Comparison of ENCODE assay signal across 8 mouse cellular contexts in the genomic region with DNA sequence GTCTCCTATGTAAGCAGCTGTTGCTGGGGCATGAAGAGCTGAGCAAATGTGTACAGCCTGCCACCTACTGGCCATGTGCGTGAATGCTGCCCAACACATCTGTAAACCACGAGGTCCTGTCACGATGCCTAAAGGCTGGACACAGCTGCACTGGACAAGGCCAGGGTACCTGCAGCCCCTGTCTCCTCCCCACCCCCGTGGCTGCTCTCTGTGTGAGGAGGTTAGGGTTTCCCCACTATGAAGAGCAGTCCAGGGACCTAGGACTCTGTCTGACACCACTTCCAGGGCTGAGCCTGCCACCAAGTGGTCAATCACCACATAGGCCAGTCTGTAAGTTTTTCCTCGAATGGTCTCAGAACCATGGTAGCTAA. TPM values are rescaled to one million over a fixed set of nuclear protein-coding genes. Genes with fewer than 3 reads are reported as not detected.
A peak's percentile ranks its signal among the peaks of the same experiment; 100 is the strongest.
DNase-seq lines count a peak whose midpoint lies in the region; ATAC-seq and TF ChIP-seq lines count a peak whose summit lies in the region.

No protein-coding gene starts in this region.

- H3K9me3 ChIP-seq in heart, embryonic 11.5 days (replicated peaks; ENCODE audit: control insufficient read depth, low read length), result no peaks in the 10 kb centered on the region
- no peaks in the 10 kb centered on the region for H3K9me3 ChIP-seq in kidney, embryonic 15.5 days (replicated peaks)
- H3K9me3 ChIP-seq in limb, embryonic 15.5 days, result no peaks in the 10 kb centered on the region

- no peak overlapping the region for H3K27ac ChIP-seq in embryonic fibroblast, embryonic 13.5 days (ENCODE audit: insufficient read depth, low read length)
- no peak overlapping the region for H3K27ac ChIP-seq in heart, embryonic 11.5 days (ENCODE audit: low read depth, low read length)
- no peak overlapping the region for H3K27ac ChIP-seq in kidney, embryonic 15.5 days
- no peak overlapping the region for H3K27ac ChIP-seq in limb, embryonic 15.5 days

- DNase-seq in CD4-positive helper T cell, adult 2 months (ENCODE audit: low read depth, low spot score), result peak; percentile 83
- DNase-seq in brain, adult 2 months (ENCODE audit: low read depth, low spot score), result peak; percentile 91
- peak; percentile 54 to 65 for DNase-seq in spleen, postnatal 36 days (ENCODE audit: low spot score in 2 of 2)

- H3K4me2 ChIP-seq in heart, embryonic 11.5 days, result peak overlapping the region; percentile 63
- H3K4me2 ChIP-seq in kidney, embryonic 15.5 days, result peak overlapping the region; percentile 59
- H3K4me2 ChIP-seq in limb, embryonic 15.5 days, result peak overlapping the region; percentile 48

- no peak overlapping the region for H3K9ac ChIP-seq in heart, embryonic 11.5 days (ENCODE audit: low read depth, low read length)
- no peak overlapping the region; the same call in 1 of the 2 replicates for H3K9ac ChIP-seq in kidney, embryonic 15.5 days
- no peak overlapping the region for H3K9ac ChIP-seq in limb, embryonic 15.5 days

- H3K4me1 ChIP-seq in embryonic fibroblast, embryonic 13.5 days (ENCODE audit: control insufficient read depth, insufficient read depth, low read length), result no peaks in the 10 kb centered on the region
- H3K4me1 ChIP-seq in heart, embryonic 11.5 days (ENCODE audit: control insufficient read depth, insufficient read depth, low read length), result no peaks in the 10 kb centered on the region
- H3K4me1 ChIP-seq in kidney, embryonic 15.5 days, result peaks cover 8% of the 10 kb centered on the region; the same call in 1 of the 2 replicates
- peaks cover 9% of the 10 kb centered on the region for H3K4me1 ChIP-seq in limb, embryonic 15.5 days

- no peak for TF ChIP-seq POLR2A in embryonic fibroblast, embryonic 13.5 days (IDR thresholded peaks at IDR 0.05; ENCODE audit: low read depth, low read length)

- no peaks in the 10 kb centered on the region for H3K27me3 ChIP-seq in heart, embryonic 11.5 days (ENCODE audit: control insufficient read depth, insufficient read depth, low read length)
- no peaks in the 10 kb centered on the region for H3K27me3 ChIP-seq in kidney, embryonic 15.5 days
- H3K27me3 ChIP-seq in limb, embryonic 15.5 days, result no peaks in the 10 kb centered on the region

- no peaks in the 10 kb centered on the region for H3K36me3 ChIP-seq in heart, embryonic 11.5 days (ENCODE audit: control insufficient read depth, insufficient read depth, low read length)
- no peaks in the 10 kb centered on the region for H3K36me3 ChIP-seq in kidney, embryonic 15.5 days
- no peaks in the 10 kb centered on the region for H3K36me3 ChIP-seq in limb, embryonic 15.5 days

- TF ChIP-seq CTCF in embryonic fibroblast, embryonic 13.5 days (IDR thresholded peaks at IDR 0.05; ENCODE audit: borderline replicate concordance, insufficient read depth, low read length), result peak; percentile 98

- peak overlapping the region; percentile 1; the same call in 1 of the 2 replicates for H3K4me3 ChIP-seq in embryonic fibroblast, embryonic 13.5 days (ENCODE audit: insufficient read depth, low read length)
- peak overlapping the region; percentile 33 for H3K4me3 ChIP-seq in heart, embryonic 11.5 days (ENCODE audit: low read depth, low read length)
- H3K4me3 ChIP-seq in kidney, embryonic 15.5 days (replicated peaks), result peak overlapping the region; percentile 35
- H3K4me3 ChIP-seq in limb, embryonic 15.5 days, result peak overlapping the region; percentile 25

- peak; percentile 74 for ATAC-seq in heart, embryonic 11.5 days (replicated peaks; ENCODE audit: insufficient number of reproducible peaks, low FRiP score, low TSS enrichment)
- peak; percentile 94 for ATAC-seq in kidney, embryonic 15.5 days (replicated peaks; ENCODE audit: low FRiP score)
- ATAC-seq in limb, embryonic 15.5 days (ENCODE audit: insufficient number of reproducible peaks, low FRiP score, low TSS enrichment, low read depth), result peak; percentile 72
- peak; percentile 85 for ATAC-seq in monocyte, adult 5-6 weeks (replicated peaks; ENCODE audit: insufficient number of reproducible peaks, low FRiP score, low TSS enrichment, poor library complexity, severe bottlenecking)

- 8% methylated on average over 5 of the region's 5 CpGs for WGBS in heart, embryonic 11.5 days (ENCODE audit: insufficient replicate concordance)
- WGBS in kidney, embryonic 15.5 days, result 3% methylated on average over 5 of the region's 5 CpGs
- WGBS in limb, embryonic 15.5 days, result 5% methylated on average over 5 of the region's 5 CpGs

RNA-seq across cellular contexts. Expression of gene Fbp2, which starts 1.9 kb away (rescaled TPM):
- polyA plus RNA-seq in embryonic fibroblast, embryonic 13.5 days (2011; ENCODE audit: insufficient read length, low read depth, missing spikeins), result not detected in 2 replicates
- polyA plus RNA-seq in heart, embryonic 11.5 days (2014; fragmentation: Nextera tagmentation; extraction: Ambion mirVana), result 0.11 TPM in 1 of 2 replicates, not detected in the other
- polyA plus RNA-seq in kidney, embryonic 15.5 days (2015; fragmentation: Nextera tagmentation; extraction: Ambion mirVana), result 14.2 and 14.3 TPM in 2 replicates
- polyA plus RNA-seq in limb, embryonic 15.5 days (2015; fragmentation: Nextera tagmentation; extraction: Ambion mirVana), result 2.7 and 5.1 TPM in 2 replicates
- total RNA-seq in monocyte, adult 5-6 weeks (2017), result not detected in 3 replicates

RNA-seq across cellular contexts. Expression of gene Fbp1, which starts 31.8 kb away (rescaled TPM):
- not detected in 2 replicates for polyA plus RNA-seq in embryonic fibroblast, embryonic 13.5 days (2011; ENCODE audit: insufficient read length, low read depth, missing spikeins)
- not detected in 2 replicates for polyA plus RNA-seq in heart, embryonic 11.5 days (2014; fragmentation: Nextera tagmentation; extraction: Ambion mirVana)
- polyA plus RNA-seq in kidney, embryonic 15.5 days (2015; fragmentation: Nextera tagmentation; extraction: Ambion mirVana), result 42.4 and 48.6 TPM in 2 replicates
- polyA plus RNA-seq in limb, embryonic 15.5 days (2015; fragmentation: Nextera tagmentation; extraction: Ambion mirVana), result 1.4 and 1.5 TPM in 2 replicates
- total RNA-seq in monocyte, adult 5-6 weeks (2017), result 0.86 TPM in 1 of 3 replicates, not detected in the others

Comparison
In these comparisons a context has a peak if more than half of its experiments do, and no peak if none do; other contexts are left out.
1. RNA of gene Fbp1, which starts 31.8 kb away (polyA plus RNA-seq): 42.4 to 48.6 TPM in kidney, embryonic 15.5 days; 1.4 to 1.5 TPM in limb, embryonic 15.5 days, not detected in embryonic fibroblast, embryonic 13.5 days and not detected in heart, embryonic 11.5 days; every median in the first group is over 10 times any median in the second.
2. Peak in every context shown above with its lines, with median percentiles within 50 percentile points of each other: DNase-seq, H3K4me3 ChIP-seq, ATAC-seq and H3K4me2 ChIP-seq.